Mouse (Mus musculus): ENCODE results near the gene Cpne9. TPM values are rescaled to one million over a fixed set of nuclear protein-coding genes. Genes with fewer than 3 reads are reported as not detected.
"Not testable (repeated sequence)": the region's sequence is repeated elsewhere in the genome, so short reads cannot be mapped to it uniquely, and the experiment has no call there.

The Cpne9 gene
- polyA plus RNA-seq, 1 experiment from 2014 or later: not detected

GRCm38 (mm10) chr6:113331721-113332120 lies 49.6 kb downstream of the Cpne9 start:
- peaks cover 15% of the 10 kb centered on the region; the same call in 1 of the 2 replicates for H3K36me3 ChIP-seq (ENCODE audit: insufficient read depth, low read length)
- ATAC-seq: no peak
- 0 out of 2 replicates have a peak, but pooled peaks cover 5% of the 10 kb centered on the region for H3K4me1 ChIP-seq (ENCODE audit: insufficient read depth, low read depth, low read length)
- TF ChIP-seq CTCF (IDR thresholded peaks at IDR 0.05): no peak
- TF ChIP-seq EP300 (IDR thresholded peaks at IDR 0.05): no peak
- no peak overlapping the region for H3K27ac ChIP-seq (ENCODE audit: low read length)
- DNase-seq (ENCODE audit: low spot score): no peak
- WGBS: 78% methylated on average over 11 of the region's 11 CpGs
- H3K27me3 ChIP-seq (replicated peaks; ENCODE audit: insufficient read depth, low read length): no peaks in the 10 kb centered on the region
- H3K9ac ChIP-seq (replicated peaks; ENCODE audit: low read depth): no peak overlapping the region
- H3K9me3 ChIP-seq (ENCODE audit: low read length): no peaks in the 10 kb centered on the region
- H3K4me2 ChIP-seq (replicated peaks; ENCODE audit: low read depth, low read length): no peak overlapping the region
- no peak overlapping the region for H3K4me3 ChIP-seq (ENCODE audit: low read depth, low read length)

- not testable (repeated sequence) for H3K27ac ChIP-seq (ENCODE audit: low read length); H3K9ac ChIP-seq (replicated peaks; ENCODE audit: low read depth); H3K9me3 ChIP-seq (ENCODE audit: low read length); H3K27me3 ChIP-seq (replicated peaks; ENCODE audit: insufficient read depth, low read length); H3K4me2 ChIP-seq (replicated peaks; ENCODE audit: low read depth, low read length); DNase-seq (ENCODE audit: low spot score); H3K4me1 ChIP-seq (ENCODE audit: insufficient read depth, low read depth, low read length); ATAC-seq; H3K4me3 ChIP-seq (ENCODE audit: low read depth, low read length)
- 54% methylated on average over 6 of the region's 6 CpGs for WGBS
- H3K36me3 ChIP-seq (ENCODE audit: insufficient read depth, low read length): peaks cover 19% of the 10 kb centered on the region; the same call in 1 of the 2 replicates
- TF ChIP-seq CTCF (IDR thresholded peaks at IDR 0.05) (peak; percentile 29; the same call in 1 of the 2 replicates), EP300 (IDR thresholded peaks at IDR 0.05) (0 out of 2 replicates have a peak, but pooled peaks have one; percentile 19)
Observed at GRCm38 (mm10) chr6:113332734-113333133, 50.6 kb downstream of the Cpne9 start.

DNA sequence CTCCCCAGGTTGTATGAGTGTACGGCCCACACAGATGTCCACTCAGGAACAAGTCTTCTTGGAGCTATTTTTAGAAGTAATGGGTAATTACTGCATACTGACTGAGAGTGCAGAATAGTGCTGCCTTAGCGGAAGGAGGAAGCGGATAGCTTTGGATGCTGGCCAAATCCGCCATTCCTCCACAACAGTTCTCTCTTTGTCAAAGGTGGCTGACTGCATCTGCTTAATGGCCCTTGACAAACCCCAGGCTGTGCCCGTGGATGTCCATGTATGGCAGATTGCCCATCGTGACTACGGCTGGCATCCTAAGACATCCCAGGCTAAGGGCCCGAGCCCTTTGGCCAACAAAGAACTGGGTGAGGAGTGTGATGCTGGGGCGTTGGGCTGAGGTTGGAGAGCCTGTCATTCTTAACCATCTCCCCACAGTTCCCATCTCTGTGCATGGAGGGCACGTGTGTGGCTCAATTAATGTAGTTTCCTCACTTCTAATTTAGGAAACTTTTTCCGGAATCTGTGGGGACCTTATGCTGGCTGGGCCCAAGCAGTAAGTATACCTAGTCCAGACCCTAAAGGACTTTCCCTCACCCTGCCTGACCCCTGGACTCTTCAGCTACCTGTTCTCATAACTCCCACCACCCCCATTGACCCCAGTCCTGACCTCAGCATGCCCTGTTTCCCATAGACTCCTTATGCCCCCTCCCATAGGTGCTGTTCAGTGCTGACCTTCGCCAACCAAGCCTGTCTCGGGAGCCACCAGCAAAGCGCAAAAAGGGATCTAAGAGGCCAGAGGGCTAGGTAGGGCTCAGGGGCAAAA lies 51.2 kb downstream of the Cpne9 start:
- Histone ChIP-seq H3K4me2 (replicated peaks; ENCODE audit: low read depth, low read length) (no peak overlapping the region), H3K27me3 (replicated peaks; ENCODE audit: insufficient read depth, low read length) (no peaks in the 10 kb centered on the region), H3K4me1 (ENCODE audit: insufficient read depth, low read depth, low read length) (0 out of 2 replicates have a peak, but pooled peaks cover 7% of the 10 kb centered on the region), H3K27ac (ENCODE audit: low read length) (peak overlapping the region; percentile 1; the same call in 1 of the 2 replicates), H3K36me3 (ENCODE audit: insufficient read depth, low read length) (peaks cover 25% of the 10 kb centered on the region; the same call in 1 of the 2 replicates), H3K9ac (replicated peaks; ENCODE audit: low read depth) (no peak overlapping the region), H3K9me3 (ENCODE audit: low read length) (no peaks in the 10 kb centered on the region), H3K4me3 (ENCODE audit: low read depth, low read length) (no peak overlapping the region)
- ATAC-seq (peak; percentile 81), DNase-seq (ENCODE audit: low spot score) (peak; percentile 85)
- TF ChIP-seq EP300 (IDR thresholded peaks at IDR 0.05) (no peak), CTCF (IDR thresholded peaks at IDR 0.05) (no peak)
- WGBS: 32% methylated on average over 14 of the region's 14 CpGs

GRCm38 (mm10) chr6:113334216-113334615 lies 52.1 kb downstream of the Cpne9 start:
- Histone ChIP-seq H3K4me2 (replicated peaks; ENCODE audit: low read depth, low read length) (no peak overlapping the region), H3K27me3 (replicated peaks; ENCODE audit: insufficient read depth, low read length) (no peaks in the 10 kb centered on the region), H3K27ac (ENCODE audit: low read length) (no peak overlapping the region), H3K9me3 (ENCODE audit: low read length) (no peaks in the 10 kb centered on the region), H3K36me3 (ENCODE audit: insufficient read depth, low read length) (peaks cover 25% of the 10 kb centered on the region; the same call in 1 of the 2 replicates), H3K4me1 (ENCODE audit: insufficient read depth, low read depth, low read length) (0 out of 2 replicates have a peak, but pooled peaks cover 7% of the 10 kb centered on the region), H3K9ac (replicated peaks; ENCODE audit: low read depth) (no peak overlapping the region), H3K4me3 (ENCODE audit: low read depth, low read length) (no peak overlapping the region)
- DNase-seq (ENCODE audit: low spot score) (no peak), ATAC-seq (no peak)
- WGBS: 55% methylated on average over 6 of the region's 6 CpGs
- TF ChIP-seq CTCF (IDR thresholded peaks at IDR 0.05): no peak
- no peak for TF ChIP-seq EP300 (IDR thresholded peaks at IDR 0.05)

- 0 out of 2 replicates have a peak, but pooled peaks cover 10% of the 10 kb centered on the region for H3K4me1 ChIP-seq (ENCODE audit: insufficient read depth, low read depth, low read length)
- no peak overlapping the region for H3K27ac ChIP-seq (ENCODE audit: low read length)
- 36% methylated on average over 8 of the region's 8 CpGs for WGBS
- TF ChIP-seq CTCF (IDR thresholded peaks at IDR 0.05): no peak
- no peak for TF ChIP-seq EP300 (IDR thresholded peaks at IDR 0.05)
- no peak overlapping the region for H3K4me3 ChIP-seq (ENCODE audit: low read depth, low read length)
- H3K36me3 ChIP-seq (ENCODE audit: insufficient read depth, low read length): peaks cover 25% of the 10 kb centered on the region; the same call in 1 of the 2 replicates
- no peak overlapping the region for H3K4me2 ChIP-seq (replicated peaks; ENCODE audit: low read depth, low read length)
- H3K9me3 ChIP-seq (ENCODE audit: low read length): no peaks in the 10 kb centered on the region
- H3K27me3 ChIP-seq (replicated peaks; ENCODE audit: insufficient read depth, low read length): no peaks in the 10 kb centered on the region
- DNase-seq (ENCODE audit: low spot score) (peak; percentile 18), ATAC-seq (no peak)
- no peak overlapping the region for H3K9ac ChIP-seq (replicated peaks; ENCODE audit: low read depth)
Observed at GRCm38 (mm10) chr6:113336852-113337620, 54.9 kb downstream of the Cpne9 start.

DNA sequence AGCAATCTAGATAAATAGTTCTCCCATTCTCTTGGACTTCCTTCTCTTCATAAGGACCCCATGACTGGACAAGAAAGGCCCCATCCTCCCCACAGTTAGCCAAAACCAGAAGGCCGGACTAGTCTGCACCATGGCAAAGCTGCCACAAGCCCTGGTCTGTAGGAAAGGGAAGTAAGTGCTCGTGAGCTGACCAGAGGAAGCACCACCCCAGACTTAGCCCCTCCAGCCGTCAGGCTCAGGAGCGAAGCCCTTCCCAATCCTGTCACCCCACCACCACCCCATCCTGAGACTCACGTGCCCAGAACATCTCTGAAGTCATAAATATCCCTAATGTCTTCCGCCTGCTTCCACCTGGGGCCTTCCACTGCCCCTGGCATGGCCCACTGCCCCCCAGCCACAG lies 59.5 kb downstream of the Cpne9 start:
- no peak for DNase-seq (ENCODE audit: low spot score)
- Histone ChIP-seq H3K4me3 (ENCODE audit: low read depth, low read length) (no peak overlapping the region), H3K36me3 (ENCODE audit: insufficient read depth, low read length) (peaks cover 10% of the 10 kb centered on the region; the same call in 1 of the 2 replicates), H3K9ac (replicated peaks; ENCODE audit: low read depth) (no peak overlapping the region), H3K27ac (ENCODE audit: low read length) (no peak overlapping the region; the same call in 1 of the 2 replicates), H3K4me1 (ENCODE audit: insufficient read depth, low read depth, low read length) (peaks cover 23% of the 10 kb centered on the region; the same call in 1 of the 2 replicates), H3K27me3 (replicated peaks; ENCODE audit: insufficient read depth, low read length) (no peaks in the 10 kb centered on the region), H3K9me3 (ENCODE audit: low read length) (no peaks in the 10 kb centered on the region), H3K4me2 (replicated peaks; ENCODE audit: low read depth, low read length) (peak overlapping the region; percentile 87; the same call in 1 of the 2 replicates)
- 73% methylated on average over 6 of the region's 6 CpGs for WGBS
- ATAC-seq: no peak
- TF ChIP-seq EP300 (IDR thresholded peaks at IDR 0.05): no peak

Measured in lung, postnatal 0 days (tissue).